ENCODE assay signal across 27 mouse cellular contexts in the genomic region with DNA sequence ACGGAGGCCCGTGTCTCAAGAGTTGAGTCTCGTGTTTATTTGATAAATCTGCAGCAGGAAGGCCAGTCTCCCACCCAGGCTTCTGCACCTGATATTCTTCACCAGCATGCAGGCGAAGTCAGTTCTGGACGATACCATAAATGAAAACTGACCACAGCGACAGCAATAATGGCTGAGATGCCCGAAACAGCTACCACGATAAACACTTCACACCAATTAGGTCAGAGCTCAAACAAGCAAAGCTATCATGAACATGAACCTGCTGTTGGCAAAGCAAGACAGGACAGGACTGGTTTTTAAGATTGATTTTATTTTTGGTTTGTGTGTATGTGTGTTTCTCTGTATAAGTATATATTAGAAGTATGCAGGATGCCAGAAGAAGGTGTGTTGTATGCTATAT. TPM values are rescaled to one million over a fixed set of nuclear protein-coding genes. Genes with fewer than 3 reads are reported as not detected.
DNase-seq lines count a peak whose midpoint lies in the region; ATAC-seq and TF ChIP-seq lines count a peak whose summit lies in the region.
"Had no signal": no experiment of that assay in that cellular context is flagged by ENCODE, and none has a peak within 500 bp of the region (broad histone marks: within the 10 kb centered on the region; RNA-seq: fewer than 3 reads in every experiment).

No protein-coding gene starts in this region.

- H3K9ac ChIP-seq in heart, embryonic 11.5 days (ENCODE audit: low read depth, low read length) = no peak overlapping the region
- no peak overlapping the region for H3K9ac ChIP-seq in lung, postnatal 0 days (replicated peaks; ENCODE audit: low read depth)
- H3K9ac ChIP-seq in midbrain, embryonic 11.5 days (ENCODE audit: low read length) = no peak overlapping the region
- H3K9ac ChIP-seq in midbrain, embryonic 15.5 days = no peak overlapping the region
- H3K9ac ChIP-seq: forebrain, embryonic 13.5 days; heart, embryonic 12.5 days; heart, embryonic 15.5 days; hindbrain, embryonic 14.5 days had no signal

- TF ChIP-seq EP300 in lung, postnatal 0 days (IDR thresholded peaks at IDR 0.05) = no peak

- WGBS in heart, embryonic 10.5 days = 70% methylated on average over 8 of the region's 8 CpGs
- 62% methylated on average over 8 of the region's 8 CpGs for WGBS in heart, embryonic 11.5 days (ENCODE audit: insufficient replicate concordance)
- WGBS in lung, postnatal 0 days = 47% methylated on average over 8 of the region's 8 CpGs
- 92% methylated on average over 8 of the region's 8 CpGs for WGBS in midbrain, embryonic 11.5 days
- 93% methylated on average over 8 of the region's 8 CpGs for WGBS in midbrain, embryonic 15.5 days

- H3K27ac ChIP-seq in heart, embryonic 10.5 days = 0 out of 2 replicates have a peak overlapping the region, but pooled peaks have one; percentile 47
- H3K27ac ChIP-seq in heart, embryonic 11.5 days (ENCODE audit: low read depth, low read length) = no peak overlapping the region
- no peak overlapping the region for H3K27ac ChIP-seq in lung, postnatal 0 days (ENCODE audit: low read length)
- H3K27ac ChIP-seq in midbrain, embryonic 11.5 days (ENCODE audit: low read depth, low read length) = no peak overlapping the region
- H3K27ac ChIP-seq in midbrain, embryonic 15.5 days = no peak overlapping the region
- H3K27ac ChIP-seq: forebrain, embryonic 10.5 days; forebrain, embryonic 13.5 days; heart, adult 2 months; heart, embryonic 15.5 days; hindbrain, embryonic 10.5 days; hindbrain, embryonic 14.5 days; hindbrain, postnatal 0 days had no signal

- 0 out of 2 replicates have a peak, but pooled peaks cover 4% of the 10 kb centered on the region for H3K9me3 ChIP-seq in heart, embryonic 10.5 days
- H3K9me3 ChIP-seq in heart, embryonic 11.5 days (replicated peaks; ENCODE audit: control insufficient read depth, low read length) = peaks cover 5% of the 10 kb centered on the region; the same call in 1 of the 2 replicates
- H3K9me3 ChIP-seq in lung, postnatal 0 days (ENCODE audit: low read length) = no peaks in the 10 kb centered on the region
- H3K9me3 ChIP-seq in midbrain, embryonic 11.5 days (ENCODE audit: control insufficient read depth, low read length) = no peaks in the 10 kb centered on the region
- H3K9me3 ChIP-seq in midbrain, embryonic 15.5 days = no peaks in the 10 kb centered on the region
- H3K9me3 ChIP-seq: forebrain, embryonic 10.5 days; forebrain, embryonic 13.5 days; heart, embryonic 15.5 days had no signal

- no peak for DNase-seq in heart, embryonic 10.5 days (ENCODE audit: low spot score)
- DNase-seq in lung, postnatal 0 days (ENCODE audit: low spot score) = peak; percentile 46
- DNase-seq in lung, postnatal 14 days = no peak
- DNase-seq in midbrain, embryonic 11.5 days (ENCODE audit: low spot score, missing footprints) = peak; percentile 53
- DNase-seq: adrenal gland, adult 8-10 months; adrenal gland, postnatal 25 days; cerebellum, adult 11-12 months; cerebellum, adult 8-10 months; cerebellum, postnatal 10 days; cerebellum, postnatal 36 days; embryo, embryonic 11 days; gastrocnemius, postnatal 10 days; gastrocnemius, postnatal 36 days; heart, adult 2 months; heart, postnatal 10 days; heart, postnatal 36 days had no signal

- peaks cover 39% of the 10 kb centered on the region for H3K4me1 ChIP-seq in heart, embryonic 10.5 days
- H3K4me1 ChIP-seq in heart, embryonic 11.5 days (ENCODE audit: control insufficient read depth, insufficient read depth, low read length) = peaks cover 18% of the 10 kb centered on the region
- H3K4me1 ChIP-seq in lung, postnatal 0 days (ENCODE audit: insufficient read depth, low read depth, low read length) = peaks cover 14% of the 10 kb centered on the region; the same call in 1 of the 2 replicates
- H3K4me1 ChIP-seq in midbrain, embryonic 11.5 days (ENCODE audit: control insufficient read depth, insufficient read depth, low read length) = no peaks in the 10 kb centered on the region
- H3K4me1 ChIP-seq in midbrain, embryonic 15.5 days = peaks cover 3% of the 10 kb centered on the region; the same call in 1 of the 2 replicates

- H3K4me3 ChIP-seq in heart, embryonic 10.5 days = no peak overlapping the region
- H3K4me3 ChIP-seq in heart, embryonic 11.5 days (ENCODE audit: low read depth, low read length) = no peak overlapping the region
- no peak overlapping the region for H3K4me3 ChIP-seq in lung, postnatal 0 days (ENCODE audit: low read depth, low read length)
- no peak overlapping the region for H3K4me3 ChIP-seq in midbrain, embryonic 11.5 days (ENCODE audit: low read depth, low read length)
- H3K4me3 ChIP-seq in midbrain, embryonic 15.5 days = no peak overlapping the region
- H3K4me3 ChIP-seq: forebrain, embryonic 10.5 days; forebrain, embryonic 13.5 days; heart, adult 2 months; heart, embryonic 12.5 days; heart, embryonic 15.5 days; hindbrain, embryonic 10.5 days had no signal

- no peak for TF ChIP-seq CTCF in lung, postnatal 0 days (IDR thresholded peaks at IDR 0.05)

- ATAC-seq in heart, embryonic 11.5 days (replicated peaks; ENCODE audit: insufficient number of reproducible peaks, low FRiP score, low TSS enrichment) = no peak
- ATAC-seq in lung, postnatal 0 days = no peak
- no peak for ATAC-seq in midbrain, embryonic 11.5 days (ENCODE audit: low FRiP score)
- no peak for ATAC-seq in midbrain, embryonic 15.5 days (replicated peaks)
- ATAC-seq: activated CD4-positive, CD25-positive, alpha-beta regulatory T cell, adult 4 months; forebrain, embryonic 13.5 days; forebrain, embryonic 16.5 days; hindbrain, postnatal 0 days had no signal

- no peaks in the 10 kb centered on the region for H3K27me3 ChIP-seq in heart, embryonic 10.5 days (ENCODE audit: insufficient read depth, poor library complexity, severe bottlenecking)
- no peaks in the 10 kb centered on the region for H3K27me3 ChIP-seq in heart, embryonic 11.5 days (ENCODE audit: control insufficient read depth, insufficient read depth, low read length)
- H3K27me3 ChIP-seq in lung, postnatal 0 days (replicated peaks; ENCODE audit: insufficient read depth, low read length) = no peaks in the 10 kb centered on the region
- H3K27me3 ChIP-seq in midbrain, embryonic 11.5 days (ENCODE audit: control insufficient read depth, insufficient read depth, low read length) = no peaks in the 10 kb centered on the region
- no peaks in the 10 kb centered on the region for H3K27me3 ChIP-seq in midbrain, embryonic 15.5 days (replicated peaks)
- H3K27me3 ChIP-seq: forebrain, embryonic 13.5 days; heart, embryonic 12.5 days; heart, embryonic 15.5 days had no signal

- no peak overlapping the region for H3K4me2 ChIP-seq in heart, embryonic 11.5 days
- H3K4me2 ChIP-seq in lung, postnatal 0 days (replicated peaks; ENCODE audit: low read depth, low read length) = no peak overlapping the region
- no peak overlapping the region for H3K4me2 ChIP-seq in midbrain, embryonic 11.5 days
- H3K4me2 ChIP-seq in midbrain, embryonic 15.5 days = no peak overlapping the region
- H3K4me2 ChIP-seq: forebrain, embryonic 13.5 days; heart, embryonic 12.5 days; heart, embryonic 15.5 days; hindbrain, embryonic 14.5 days had no signal

- peaks cover 5% of the 10 kb centered on the region; the same call in 1 of the 2 replicates for H3K36me3 ChIP-seq in heart, embryonic 10.5 days
- no peaks in the 10 kb centered on the region for H3K36me3 ChIP-seq in heart, embryonic 11.5 days (ENCODE audit: control insufficient read depth, insufficient read depth, low read length)
- H3K36me3 ChIP-seq in lung, postnatal 0 days (ENCODE audit: insufficient read depth, low read length) = no peaks in the 10 kb centered on the region
- H3K36me3 ChIP-seq in midbrain, embryonic 11.5 days (ENCODE audit: control insufficient read depth, insufficient read depth, low read length) = no peaks in the 10 kb centered on the region
- H3K36me3 ChIP-seq in midbrain, embryonic 15.5 days (replicated peaks) = no peaks in the 10 kb centered on the region
- H3K36me3 ChIP-seq: forebrain, embryonic 10.5 days; heart, embryonic 15.5 days had no signal

RNA-seq across cellular contexts. Expression of a gene that starts 42.8 kb away (rescaled TPM):
- 193 and 211 TPM in 2 replicates for polyA plus RNA-seq in heart, embryonic 10.5 days (2016; fragmentation: Nextera tagmentation; extraction: Ambion mirVana)
- 180 and 211 TPM in 2 replicates for polyA plus RNA-seq in heart, embryonic 11.5 days (2014; fragmentation: Nextera tagmentation; extraction: Ambion mirVana)
- 109 and 112 TPM in 2 replicates for polyA plus RNA-seq in lung, postnatal 0 days (2015; fragmentation: Nextera tagmentation; extraction: Ambion mirVana)
- 148 and 150 TPM in 2 replicates for polyA plus RNA-seq in midbrain, embryonic 11.5 days (2014; fragmentation: Nextera tagmentation; extraction: Ambion mirVana)
- 124 and 125 TPM in 2 replicates for polyA plus RNA-seq in midbrain, embryonic 15.5 days (2015; fragmentation: Nextera tagmentation; extraction: Ambion mirVana)

RNA-seq across cellular contexts. Expression of a gene that starts 57.4 kb away (rescaled TPM):
- 128 and 173 TPM in 2 replicates for polyA plus RNA-seq in heart, embryonic 10.5 days (2016; fragmentation: Nextera tagmentation; extraction: Ambion mirVana)
- 133 and 152 TPM in 2 replicates for polyA plus RNA-seq in heart, embryonic 11.5 days (2014; fragmentation: Nextera tagmentation; extraction: Ambion mirVana)
- 92.9 and 100 TPM in 2 replicates for polyA plus RNA-seq in lung, postnatal 0 days (2015; fragmentation: Nextera tagmentation; extraction: Ambion mirVana)
- 49.7 and 53.8 TPM in 2 replicates for polyA plus RNA-seq in midbrain, embryonic 11.5 days (2014; fragmentation: Nextera tagmentation; extraction: Ambion mirVana)
- polyA plus RNA-seq in midbrain, embryonic 15.5 days (2015; fragmentation: Nextera tagmentation; extraction: Ambion mirVana) = 30.2 and 33.6 TPM in 2 replicates

Comparison
In these comparisons a context has a peak if more than half of its experiments do, and no peak if none do; other contexts are left out.
1. DNase-seq: peak in lung, postnatal 0 days (single experiment) and midbrain, embryonic 11.5 days (single experiment); none in heart, embryonic 10.5 days (single experiment) and lung, postnatal 14 days (single experiment).